Mouse (Mus musculus): ENCODE measurements at regions not wholly inside any gene's neighbourhood (a gene's known extent, or its start where the extent isn't known, plus 50 kb on each side); places are given as distances from the start of the nearest gene placed in this dataset.
"Not testable (repeated sequence)": the region's sequence is repeated elsewhere in the genome, so short reads cannot be mapped to it uniquely, and the experiment has no call there.

- H3K9me3 ChIP-seq (ENCODE audit: control insufficient read depth, low read length) = no peaks in the 10 kb centered on the region
- H3K4me2 ChIP-seq (ENCODE audit: low read depth) = no peak overlapping the region
- WGBS (ENCODE audit: insufficient replicate concordance) = 55% methylated on average over 2 of the region's 2 CpGs
- no peak overlapping the region for H3K9ac ChIP-seq (replicated peaks)
- DNase-seq (ENCODE audit: low read depth in 3 of 3, low spot score in 3 of 3) (no peak), ATAC-seq (ENCODE audit: insufficient read depth) (no peak)
- H3K4me3 ChIP-seq (ENCODE audit: insufficient read depth in 1 of 2, low read depth in 2 of 2, low read length in 2 of 2) = no peak overlapping the region
- no peak overlapping the region for H3K27ac ChIP-seq
- H3K27me3 ChIP-seq (ENCODE audit: control insufficient read depth, insufficient read depth, low read length) = no peaks in the 10 kb centered on the region
- H3K4me1 ChIP-seq (replicated peaks; ENCODE audit: control insufficient read depth in 2 of 2, insufficient read depth in 2 of 2, low read length in 1 of 2) = no peaks in the 10 kb centered on the region
- no peaks in the 10 kb centered on the region for H3K36me3 ChIP-seq (replicated peaks; ENCODE audit: control insufficient read depth, insufficient read depth, low read depth)
- TF ChIP-seq EP300 (IDR thresholded peaks at IDR 0.05; ENCODE audit: low read depth) = no peak
- no peak for TF ChIP-seq CTCF (IDR thresholded peaks at IDR 0.05; ENCODE audit: low read depth)
Measured at GRCm38 (mm10) chr5:17174562-17174961, 198.4 kb upstream of the Speer4f2 start.

GRCm38 (mm10) chr5:17176771-17177170, 196.2 kb upstream of the Speer4f2 start:
- ATAC-seq (ENCODE audit: insufficient read depth) = no peak
- H3K36me3 ChIP-seq (replicated peaks; ENCODE audit: control insufficient read depth, insufficient read depth, low read depth) = no peaks in the 10 kb centered on the region
- H3K4me3 ChIP-seq (ENCODE audit: insufficient read depth in 1 of 2, low read depth in 2 of 2, low read length in 2 of 2) = no peak overlapping the region
- WGBS (ENCODE audit: insufficient replicate concordance) = 61% methylated on average over 9 of the region's 9 CpGs
- DNase-seq (ENCODE audit: low read depth in 3 of 3, low spot score in 3 of 3) = no peak
- no peaks in the 10 kb centered on the region for H3K4me1 ChIP-seq (replicated peaks; ENCODE audit: control insufficient read depth in 2 of 2, insufficient read depth in 2 of 2, low read length in 1 of 2)
- TF ChIP-seq EP300 (IDR thresholded peaks at IDR 0.05; ENCODE audit: low read depth) = no peak
- no peak for TF ChIP-seq CTCF (IDR thresholded peaks at IDR 0.05; ENCODE audit: low read depth)
- H3K4me2 ChIP-seq (ENCODE audit: low read depth) = no peak overlapping the region
- H3K9me3 ChIP-seq (ENCODE audit: control insufficient read depth, low read length) = no peaks in the 10 kb centered on the region
- H3K27me3 ChIP-seq (ENCODE audit: control insufficient read depth, insufficient read depth, low read length) = no peaks in the 10 kb centered on the region
- no peak overlapping the region for H3K9ac ChIP-seq (replicated peaks)
- no peak overlapping the region for H3K27ac ChIP-seq

- no peaks in the 10 kb centered on the region for H3K9me3 ChIP-seq (ENCODE audit: control insufficient read depth, low read length)
Measured at GRCm38 (mm10) chr5:17208554-17209283, 164.3 kb upstream of the Speer4f2 start.

GRCm38 (mm10) chr5:17210723-17211245, 162.2 kb upstream of the Speer4f2 start:
- Histone ChIP-seq H3K36me3 (replicated peaks; ENCODE audit: control insufficient read depth, insufficient read depth, low read depth) (no peaks in the 10 kb centered on the region), H3K4me2 (ENCODE audit: low read depth) (no peak overlapping the region), H3K27ac (no peak overlapping the region), H3K4me1 (replicated peaks; ENCODE audit: control insufficient read depth in 2 of 2, insufficient read depth in 2 of 2, low read length in 1 of 2) (no peaks in the 10 kb centered on the region), H3K27me3 (ENCODE audit: control insufficient read depth, insufficient read depth, low read length) (no peaks in the 10 kb centered on the region), H3K9me3 (ENCODE audit: control insufficient read depth, low read length) (no peaks in the 10 kb centered on the region), H3K9ac (replicated peaks) (no peak overlapping the region), H3K4me3 (ENCODE audit: insufficient read depth in 1 of 2, low read depth in 2 of 2, low read length in 2 of 2) (no peak overlapping the region)
- WGBS (ENCODE audit: insufficient replicate concordance) = 46% methylated on average over 6 of the region's 6 CpGs
- TF ChIP-seq EP300 (IDR thresholded peaks at IDR 0.05; ENCODE audit: low read depth) (no peak), CTCF (IDR thresholded peaks at IDR 0.05; ENCODE audit: low read depth) (no peak)
- ATAC-seq (ENCODE audit: insufficient read depth) (no peak), DNase-seq (ENCODE audit: low read depth in 3 of 3, low spot score in 3 of 3) (no peak)

More at GRCm38 (mm10) chr5:17208554-17209283, 164.3 kb upstream of the Speer4f2 start:
- ATAC-seq (ENCODE audit: insufficient read depth) = no peak
- H3K4me2 ChIP-seq (ENCODE audit: low read depth) = no peak overlapping the region
- H3K4me3 ChIP-seq (ENCODE audit: insufficient read depth in 1 of 2, low read depth in 2 of 2, low read length in 2 of 2) = no peak overlapping the region
- DNase-seq (ENCODE audit: low read depth in 3 of 3, low spot score in 3 of 3) = no peak
- no peak overlapping the region for H3K27ac ChIP-seq
- H3K9ac ChIP-seq (replicated peaks) = no peak overlapping the region
- no peaks in the 10 kb centered on the region for H3K27me3 ChIP-seq (ENCODE audit: control insufficient read depth, insufficient read depth, low read length)
- H3K36me3 ChIP-seq (replicated peaks; ENCODE audit: control insufficient read depth, insufficient read depth, low read depth) = no peaks in the 10 kb centered on the region
- TF ChIP-seq CTCF (IDR thresholded peaks at IDR 0.05; ENCODE audit: low read depth) (no peak), EP300 (IDR thresholded peaks at IDR 0.05; ENCODE audit: low read depth) (no peak)
- WGBS (ENCODE audit: insufficient replicate concordance) = 55% methylated on average over 4 of the region's 4 CpGs
- H3K4me1 ChIP-seq (replicated peaks; ENCODE audit: control insufficient read depth in 2 of 2, insufficient read depth in 2 of 2, low read length in 1 of 2) = no peaks in the 10 kb centered on the region

GRCm38 (mm10) chr5:17223542-17223941, 149.4 kb upstream of the Speer4f2 start:
- H3K27ac ChIP-seq; H3K27me3 ChIP-seq (ENCODE audit: control insufficient read depth, insufficient read depth, low read length); H3K36me3 ChIP-seq (replicated peaks; ENCODE audit: control insufficient read depth, insufficient read depth, low read depth); H3K9me3 ChIP-seq (ENCODE audit: control insufficient read depth, low read length); DNase-seq (ENCODE audit: low read depth in 3 of 3, low spot score in 3 of 3); ATAC-seq (ENCODE audit: insufficient read depth); H3K9ac ChIP-seq (replicated peaks); H3K4me3 ChIP-seq (ENCODE audit: insufficient read depth in 1 of 2, low read depth in 2 of 2, low read length in 2 of 2); H3K4me2 ChIP-seq (ENCODE audit: low read depth); H3K4me1 ChIP-seq (replicated peaks; ENCODE audit: control insufficient read depth in 2 of 2, insufficient read depth in 2 of 2, low read length in 1 of 2): not testable (repeated sequence)
- 33% methylated on average over 1 of the region's 1 CpGs for WGBS (ENCODE audit: insufficient replicate concordance)
